Mouse (Mus musculus): ENCODE measurements around the gene Krtap5-4.
"Not testable (repeated sequence)": the region's sequence is repeated elsewhere in the genome, so short reads cannot be mapped to it uniquely, and the experiment has no call there.

DNA sequence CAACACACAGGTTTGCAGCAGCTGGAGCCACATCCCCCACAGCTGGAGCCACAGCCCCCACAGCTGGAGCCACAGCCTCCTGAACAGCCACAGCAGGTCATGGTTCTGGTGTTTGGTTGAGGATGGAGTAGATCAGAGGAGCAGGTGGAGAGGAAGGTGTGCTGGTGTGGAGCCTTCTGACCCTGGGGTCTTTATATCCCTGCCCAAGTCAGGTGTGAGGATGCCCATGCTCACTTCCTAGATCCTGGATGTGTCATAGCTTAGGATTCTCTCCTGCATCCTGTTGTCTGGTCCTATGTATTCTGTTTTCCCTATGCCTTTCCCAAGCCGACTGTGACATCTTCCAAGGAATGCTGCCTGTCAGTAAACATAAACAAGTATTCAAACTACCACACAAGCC lies 45.1 kb upstream of the Krtap5-4 start, which contains the start of gene Gm2431:
- not testable (repeated sequence) for TF ChIP-seq POLR2A, CTCF (IDR thresholded peaks at IDR 0.05; ENCODE audit: extremely low read depth, insufficient read depth, low read length)
